Mouse (Mus musculus): ENCODE data around the gene C1qb. TPM values are rescaled to one million over a fixed set of nuclear protein-coding genes. Genes with fewer than 3 reads are reported as not detected.

C1qb gene
- polyA plus RNA-seq, 1 experiment from 2014 or later: 71.4 TPM

DNA sequence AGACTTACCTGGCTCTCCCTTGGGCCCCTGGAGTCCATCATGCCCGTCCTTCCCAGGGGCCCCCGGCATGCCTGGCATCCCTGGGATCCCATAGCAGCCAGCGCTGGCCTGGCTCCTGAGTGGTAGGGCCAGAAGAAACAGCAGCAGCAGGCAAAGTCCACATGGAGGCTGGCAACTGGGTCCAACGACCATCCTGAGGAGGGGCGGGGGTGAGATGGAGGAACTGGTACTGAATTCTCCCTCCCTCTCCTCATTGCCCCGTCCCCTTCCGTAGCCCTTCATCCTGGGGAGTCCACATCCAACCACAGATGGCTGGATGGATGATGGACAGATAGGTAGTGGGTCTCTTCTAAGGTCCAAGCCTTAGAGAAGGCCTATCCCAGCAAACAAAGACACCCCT, 6.4 kb upstream of the C1qb start:
- TF ChIP-seq CTCF (IDR thresholded peaks at IDR 0.05; ENCODE audit: low read depth): no peak
- Histone ChIP-seq H3K27me3 (replicated peaks; ENCODE audit: control insufficient read depth, insufficient read depth, low read length) (peaks cover 18% of the 10 kb centered on the region; the same call in 1 of the 2 replicates), H3K9me3 (ENCODE audit: control insufficient read depth) (no peaks in the 10 kb centered on the region), H3K36me3 (ENCODE audit: control insufficient read depth, insufficient read depth) (no peaks in the 10 kb centered on the region), H3K4me3 (ENCODE audit: low read depth, low read length) (no peak overlapping the region), H3K4me1 (replicated peaks; ENCODE audit: control insufficient read depth, insufficient read depth, low read length) (no peaks in the 10 kb centered on the region), H3K27ac (ENCODE audit: low read depth, low read length) (no peak overlapping the region), H3K9ac (ENCODE audit: low read depth, low read length) (no peak overlapping the region), H3K4me2 (replicated peaks; ENCODE audit: low read depth) (no peak overlapping the region)
- ATAC-seq: no peak
- 53% methylated on average over 7 of the region's 7 CpGs for WGBS

DNA sequence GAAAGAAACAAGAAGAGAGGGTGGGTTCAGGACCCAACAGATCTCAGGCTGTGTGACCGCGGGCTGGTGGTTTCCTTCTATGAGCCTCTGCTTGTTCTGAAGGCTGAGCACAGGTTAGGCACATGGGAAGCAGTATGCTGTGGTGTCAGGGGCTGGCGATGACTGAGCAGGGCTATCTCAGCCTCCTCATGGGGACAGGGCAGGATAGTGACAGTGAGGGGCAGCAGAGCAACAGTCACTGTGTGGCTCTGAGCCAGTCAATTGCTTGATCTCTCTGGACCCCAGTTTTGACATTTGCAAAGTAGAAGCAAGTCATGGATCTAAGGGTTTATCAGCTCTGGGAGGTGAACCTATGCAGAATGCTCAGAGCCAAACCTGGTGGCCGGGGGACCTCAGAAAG, 5.1 kb upstream of the C1qb start:
- no peaks in the 10 kb centered on the region for H3K36me3 ChIP-seq (ENCODE audit: control insufficient read depth, insufficient read depth)
- 0 out of 2 replicates have a peak, but pooled peaks cover 11% of the 10 kb centered on the region for H3K27me3 ChIP-seq (replicated peaks; ENCODE audit: control insufficient read depth, insufficient read depth, low read length)
- no peaks in the 10 kb centered on the region for H3K4me1 ChIP-seq (replicated peaks; ENCODE audit: control insufficient read depth, insufficient read depth, low read length)
- WGBS: 85% methylated on average over 4 of the region's 4 CpGs
- no peak for ATAC-seq
- H3K27ac ChIP-seq (ENCODE audit: low read depth, low read length): no peak overlapping the region
- TF ChIP-seq CTCF (IDR thresholded peaks at IDR 0.05; ENCODE audit: low read depth): no peak
- H3K9ac ChIP-seq (ENCODE audit: low read depth, low read length): no peak overlapping the region
- H3K9me3 ChIP-seq (ENCODE audit: control insufficient read depth): no peaks in the 10 kb centered on the region
- no peak overlapping the region for H3K4me2 ChIP-seq (replicated peaks; ENCODE audit: low read depth)
- H3K4me3 ChIP-seq (ENCODE audit: low read depth, low read length): no peak overlapping the region

GRCm38 (mm10) chr4:136889981-136890380, 4.0 kb upstream of the C1qb start:
- Histone ChIP-seq H3K9ac (ENCODE audit: low read depth, low read length) (no peak overlapping the region), H3K9me3 (ENCODE audit: control insufficient read depth) (no peaks in the 10 kb centered on the region), H3K36me3 (ENCODE audit: control insufficient read depth, insufficient read depth) (no peaks in the 10 kb centered on the region), H3K27ac (ENCODE audit: low read depth, low read length) (no peak overlapping the region), H3K27me3 (replicated peaks; ENCODE audit: control insufficient read depth, insufficient read depth, low read length) (0 out of 2 replicates have a peak, but pooled peaks cover 5% of the 10 kb centered on the region), H3K4me3 (ENCODE audit: low read depth, low read length) (no peak overlapping the region), H3K4me1 (replicated peaks; ENCODE audit: control insufficient read depth, insufficient read depth, low read length) (no peaks in the 10 kb centered on the region), H3K4me2 (replicated peaks; ENCODE audit: low read depth) (no peak overlapping the region)
- no peak for TF ChIP-seq CTCF (IDR thresholded peaks at IDR 0.05; ENCODE audit: low read depth)
- ATAC-seq: no peak
- 83% methylated on average over 15 of the region's 15 CpGs for WGBS

GRCm38 (mm10) chr4:136887714-136888113, 1.7 kb upstream of the C1qb start:
- no peak overlapping the region for H3K4me2 ChIP-seq (replicated peaks; ENCODE audit: low read depth)
- no peak for ATAC-seq
- 63% methylated on average over 5 of the region's 5 CpGs for WGBS
- H3K27me3 ChIP-seq (replicated peaks; ENCODE audit: control insufficient read depth, insufficient read depth, low read length): no peaks in the 10 kb centered on the region
- H3K36me3 ChIP-seq (ENCODE audit: control insufficient read depth, insufficient read depth): no peaks in the 10 kb centered on the region
- no peaks in the 10 kb centered on the region for H3K9me3 ChIP-seq (ENCODE audit: control insufficient read depth)
- H3K27ac ChIP-seq (ENCODE audit: low read depth, low read length): no peak overlapping the region
- no peak overlapping the region for H3K9ac ChIP-seq (ENCODE audit: low read depth, low read length)
- no peak for TF ChIP-seq CTCF (IDR thresholded peaks at IDR 0.05; ENCODE audit: low read depth)
- H3K4me3 ChIP-seq (ENCODE audit: low read depth, low read length): no peak overlapping the region
- no peaks in the 10 kb centered on the region for H3K4me1 ChIP-seq (replicated peaks; ENCODE audit: control insufficient read depth, insufficient read depth, low read length)

GRCm38 (mm10) chr4:136878601-136879000, 7.4 kb downstream of the C1qb start:
- no peaks in the 10 kb centered on the region for H3K36me3 ChIP-seq (ENCODE audit: control insufficient read depth, insufficient read depth)
- TF ChIP-seq CTCF (IDR thresholded peaks at IDR 0.05; ENCODE audit: low read depth): peak; percentile 59
- no peak overlapping the region for H3K9ac ChIP-seq (ENCODE audit: low read depth, low read length)
- no peaks in the 10 kb centered on the region for H3K4me1 ChIP-seq (replicated peaks; ENCODE audit: control insufficient read depth, insufficient read depth, low read length)
- no peak overlapping the region for H3K27ac ChIP-seq (ENCODE audit: low read depth, low read length)
- no peaks in the 10 kb centered on the region for H3K27me3 ChIP-seq (replicated peaks; ENCODE audit: control insufficient read depth, insufficient read depth, low read length)
- ATAC-seq: no peak
- H3K9me3 ChIP-seq (ENCODE audit: control insufficient read depth): no peaks in the 10 kb centered on the region
- no peak overlapping the region for H3K4me3 ChIP-seq (ENCODE audit: low read depth, low read length)
- WGBS: 30% methylated on average over 5 of the region's 5 CpGs
- H3K4me2 ChIP-seq (replicated peaks; ENCODE audit: low read depth): no peak overlapping the region

GRCm38 (mm10) chr4:136878171-136878570, 7.8 kb downstream of the C1qb start:
- TF ChIP-seq CTCF (IDR thresholded peaks at IDR 0.05; ENCODE audit: low read depth): no peak
- ATAC-seq: no peak; the same call in 1 of the 2 replicates
- Histone ChIP-seq H3K36me3 (ENCODE audit: control insufficient read depth, insufficient read depth) (no peaks in the 10 kb centered on the region), H3K27me3 (replicated peaks; ENCODE audit: control insufficient read depth, insufficient read depth, low read length) (no peaks in the 10 kb centered on the region), H3K27ac (ENCODE audit: low read depth, low read length) (no peak overlapping the region), H3K4me1 (replicated peaks; ENCODE audit: control insufficient read depth, insufficient read depth, low read length) (no peaks in the 10 kb centered on the region), H3K9ac (ENCODE audit: low read depth, low read length) (no peak overlapping the region), H3K4me3 (ENCODE audit: low read depth, low read length) (no peak overlapping the region), H3K9me3 (ENCODE audit: control insufficient read depth) (no peaks in the 10 kb centered on the region), H3K4me2 (replicated peaks; ENCODE audit: low read depth) (no peak overlapping the region)
- 48% methylated on average over 8 of the region's 8 CpGs for WGBS

GRCm38 (mm10) chr4:136876971-136877370, 9.0 kb downstream of the C1qb start:
- H3K4me2 ChIP-seq (replicated peaks; ENCODE audit: low read depth): no peak overlapping the region
- H3K27ac ChIP-seq (ENCODE audit: low read depth, low read length): no peak overlapping the region
- no peak overlapping the region for H3K4me3 ChIP-seq (ENCODE audit: low read depth, low read length)
- no peaks in the 10 kb centered on the region for H3K36me3 ChIP-seq (ENCODE audit: control insufficient read depth, insufficient read depth)
- 17% methylated on average over 7 of the region's 7 CpGs for WGBS
- H3K9ac ChIP-seq (ENCODE audit: low read depth, low read length): no peak overlapping the region
- no peaks in the 10 kb centered on the region for H3K27me3 ChIP-seq (replicated peaks; ENCODE audit: control insufficient read depth, insufficient read depth, low read length)
- H3K9me3 ChIP-seq (ENCODE audit: control insufficient read depth): no peaks in the 10 kb centered on the region
- H3K4me1 ChIP-seq (replicated peaks; ENCODE audit: control insufficient read depth, insufficient read depth, low read length): no peaks in the 10 kb centered on the region
- TF ChIP-seq CTCF (IDR thresholded peaks at IDR 0.05; ENCODE audit: low read depth): peak; percentile 89
- peak; percentile 64 for ATAC-seq

All from intestine, postnatal 0 days (tissue).